Mouse (Mus musculus) cerebral cortex, adult 2 months (tissue): Measurements from ENCODE around the gene Wdr74.

Experiments
- WGBS: fragments of 180-500 bp; shearing (Covaris S2); methylation state at CpG from one replicate; pipeline ENCODE4 v1.1.7; 2018; 5-methylcytosine and 5-hydroxymethylcytosine counted together

Wdr74 gene

GRCm38 (mm10) chr19:8742176-8742575, 6.5 kb downstream of the Wdr74 start:
- 14% methylated on average over 14 of the region's 14 CpGs for WGBS

DNA sequence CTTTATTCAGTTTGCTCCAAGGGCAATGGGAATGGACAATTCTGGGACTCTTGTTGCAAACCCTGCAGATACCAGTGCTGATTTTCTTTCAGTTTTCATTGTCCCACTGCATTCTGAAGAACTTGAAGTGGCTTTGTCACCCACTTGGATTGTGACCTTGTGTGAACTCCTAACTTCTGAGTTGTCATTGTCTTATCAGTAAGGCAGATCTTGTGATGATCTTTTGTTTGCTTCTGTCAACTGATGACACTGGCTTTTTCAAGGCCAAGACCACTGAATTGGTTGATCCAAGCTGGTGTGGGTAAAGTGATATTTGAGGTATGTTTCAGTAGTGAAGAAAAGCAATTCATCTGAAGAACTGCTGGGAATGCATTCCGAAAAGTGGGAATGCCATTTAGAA, 9.8 kb downstream of the Wdr74 start:
- 97% methylated on average over 1 of the region's 1 CpGs for WGBS

DNA sequence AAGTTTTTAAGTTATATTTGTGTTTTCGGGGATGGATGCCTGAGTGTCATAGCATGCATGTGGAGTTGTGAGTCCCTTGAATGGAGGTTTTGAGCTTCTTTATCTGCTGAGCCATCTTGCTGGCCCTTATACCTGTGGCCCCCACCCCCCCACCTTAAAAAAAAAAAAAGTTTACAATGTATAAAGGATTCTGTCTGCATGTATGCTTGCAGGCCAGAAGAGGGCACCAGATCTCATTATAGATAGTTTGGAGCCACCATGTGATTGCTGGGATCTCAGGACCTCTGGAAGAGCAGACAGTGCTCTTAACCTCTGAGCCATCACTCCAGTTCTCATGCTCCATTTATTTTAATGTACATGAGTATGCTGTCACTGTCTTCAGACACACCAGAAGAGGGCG, 11.7 kb downstream of the Wdr74 start:
- 66% methylated on average over 2 of the region's 2 CpGs for WGBS

GRCm38 (mm10) chr19:8755652-8756051, 20.0 kb downstream of the Wdr74 start:
- WGBS, result 68% methylated on average over 3 of the region's 3 CpGs

DNA sequence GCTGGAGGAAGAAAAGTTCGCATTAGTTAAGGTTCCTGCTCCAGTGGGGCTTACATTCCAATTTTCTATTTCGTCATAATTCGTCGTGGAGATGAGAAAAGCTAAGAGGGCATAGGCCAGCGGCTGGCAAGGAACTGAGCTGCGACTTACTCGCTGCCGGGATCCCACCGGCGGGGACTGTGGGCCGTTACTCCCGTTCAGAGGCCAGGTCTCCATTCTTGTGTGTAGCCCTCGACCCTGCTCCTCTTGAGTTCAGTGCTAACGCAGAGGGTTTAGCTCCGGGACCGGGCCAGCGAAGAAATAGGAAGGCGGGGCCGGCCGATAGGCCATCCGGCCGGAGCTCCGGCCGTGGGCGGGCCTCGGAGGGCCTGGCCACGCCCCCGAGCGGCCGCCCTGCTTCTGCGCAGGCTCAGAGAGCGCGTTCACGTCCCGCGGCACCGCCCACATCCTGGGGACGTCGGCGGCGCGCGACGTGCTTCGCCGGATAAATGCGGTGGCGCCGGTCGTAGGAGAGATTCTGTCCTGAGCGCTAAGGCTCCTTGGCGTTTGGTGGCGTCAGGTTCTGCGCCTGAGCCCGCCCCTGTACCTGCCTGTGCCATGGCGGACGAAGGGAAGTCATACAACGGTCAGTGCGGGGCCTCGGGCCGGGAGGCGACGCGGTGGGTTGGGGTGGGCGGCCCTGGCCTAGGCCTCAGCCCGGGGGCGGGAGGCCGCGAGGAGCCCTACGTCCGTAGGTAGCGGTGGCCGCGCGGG, 21.2 kb downstream of the Wdr74 start, which contains the start of gene Nxf1:
TSS of gene Nxf1 (plus strand) at position 439 of the 753 bp plus-strand sequence.
- under 1% methylated on average over 75 of the region's 75 CpGs for WGBS

- under 1% methylated on average over 14 of the region's 14 CpGs for WGBS
Measured at GRCm38 (mm10) chr19:8757471-8757998, 21.9 kb downstream of the Wdr74 start.

DNA sequence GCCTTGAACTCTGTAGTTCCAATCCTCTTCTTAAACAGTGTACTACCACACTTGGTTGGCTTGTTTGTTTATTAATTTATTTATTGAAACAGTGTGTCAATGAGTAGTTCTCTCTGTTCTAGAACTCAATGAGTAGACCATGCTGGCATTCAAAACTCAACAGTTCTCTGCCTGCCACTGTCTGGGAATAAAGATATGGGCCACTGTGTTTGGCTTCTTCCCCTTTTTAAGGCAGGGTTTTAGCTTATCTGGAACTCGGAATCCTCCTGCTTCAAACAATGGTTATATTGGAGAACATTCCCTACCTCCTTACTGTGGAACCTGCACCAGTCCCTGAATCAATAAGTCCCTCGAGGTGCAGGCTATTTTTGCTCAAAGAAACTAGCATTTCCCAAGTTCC, 23.3 kb downstream of the Wdr74 start:
- WGBS, result 81% methylated on average over 2 of the region's 2 CpGs

- WGBS, result 98% methylated on average over 2 of the region's 2 CpGs
Measured at GRCm38 (mm10) chr19:8760757-8761156, 25.1 kb downstream of the Wdr74 start.

- 68% methylated on average over 4 of the region's 4 CpGs for WGBS
Measured at GRCm38 (mm10) chr19:8763276-8763675, 27.6 kb downstream of the Wdr74 start.

DNA sequence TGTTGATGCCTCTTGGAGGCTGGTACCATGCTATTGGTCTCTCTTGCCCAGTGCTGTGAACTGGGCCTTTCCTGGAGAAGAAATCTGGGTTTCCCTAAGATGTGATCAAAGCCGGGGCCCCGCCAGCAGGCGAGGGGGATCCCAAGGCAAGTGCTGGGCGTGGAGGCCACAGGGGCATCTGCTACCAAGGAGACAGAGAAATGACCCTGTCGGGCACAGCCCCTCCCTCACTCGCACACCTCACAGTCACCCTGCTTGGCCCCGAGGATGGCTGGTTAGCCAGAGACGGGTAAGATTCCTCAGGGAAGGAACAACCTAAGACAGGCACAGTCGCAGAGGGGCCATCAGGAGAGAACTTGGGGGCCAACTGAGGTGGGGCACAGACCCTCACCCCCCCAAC, 29.9 kb downstream of the Wdr74 start:
- WGBS, result 97% methylated on average over 9 of the region's 9 CpGs

GRCm38 (mm10) chr19:8770567-8771270, 35.1 kb downstream of the Wdr74 start, which contains the start of gene Tmem223:
Tmem223 (plus strand) TSS chr19:8770996.
- WGBS, result 14% methylated on average over 29 of the region's 29 CpGs

GRCm38 (mm10) chr19:8772996-8773395, 37.4 kb downstream of the Wdr74 start:
- 67% methylated on average over 5 of the region's 5 CpGs for WGBS

DNA sequence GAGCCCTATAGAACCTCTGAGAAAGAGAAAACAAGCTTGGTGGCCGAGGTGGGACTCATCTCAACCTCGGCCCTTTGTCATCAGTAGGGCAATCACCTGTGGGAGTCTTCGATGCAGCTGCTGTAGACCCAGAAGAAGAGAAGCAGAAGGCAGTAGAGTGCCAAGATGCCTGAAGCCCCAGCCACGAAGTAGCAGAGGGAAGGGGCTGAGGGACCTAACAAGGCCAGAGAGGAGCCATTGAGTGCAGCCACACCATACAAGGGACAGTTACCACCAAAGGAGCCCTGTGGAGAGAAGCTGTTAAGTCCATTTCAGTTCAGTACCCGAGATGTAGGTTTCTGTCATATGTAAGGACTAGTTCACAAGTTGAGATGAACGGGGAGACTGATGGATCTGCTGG, 37.8 kb downstream of the Wdr74 start:
- 47% methylated on average over 6 of the region's 6 CpGs for WGBS

GRCm38 (mm10) chr19:8774086-8774835, 38.6 kb downstream of the Wdr74 start, which contains the start of gene Tmem179b:
Tmem179b (minus strand) TSS chr19:8774467.
- WGBS, result under 1% methylated on average over 68 of the region's 68 CpGs

- WGBS, result 3% methylated on average over 20 of the region's 20 CpGs
Measured at GRCm38 (mm10) chr19:8774951-8775421, 39.4 kb downstream of the Wdr74 start.

GRCm38 (mm10) chr19:8786008-8786781, 50.6 kb downstream of the Wdr74 start, which contains the start of gene Taf6l:
Taf6l (minus strand) TSS chr19:8786417.
- WGBS, result under 1% methylated on average over 32 of the region's 32 CpGs

GRCm38 (mm10) chr19:8788521-8788920, 52.9 kb downstream of the Wdr74 start:
- WGBS, result 20% methylated on average over 3 of the region's 3 CpGs

- WGBS, result 28% methylated on average over 1 of the region's 1 CpGs
Measured at GRCm38 (mm10) chr19:8789171-8789570, 53.5 kb downstream of the Wdr74 start.

DNA sequence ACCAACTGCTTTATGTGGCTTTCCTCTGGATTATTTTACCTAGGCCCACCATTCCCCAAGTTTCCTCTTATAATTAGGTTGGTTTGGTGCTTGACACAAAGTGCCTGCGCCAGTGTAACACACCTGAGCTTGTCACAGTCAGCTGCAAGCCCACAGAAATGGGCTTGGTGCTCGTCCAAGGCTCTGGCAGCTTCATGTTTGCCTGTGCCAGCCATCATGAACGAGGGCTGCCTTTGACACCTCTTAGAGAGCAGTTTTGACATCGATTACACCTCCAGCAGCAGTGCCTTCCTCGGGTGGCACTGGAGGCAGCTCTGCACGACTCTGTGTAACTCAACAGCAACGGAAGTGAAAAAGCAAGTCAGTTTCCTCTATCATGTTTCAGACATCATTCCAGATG, 54.5 kb downstream of the Wdr74 start:
- WGBS, result 54% methylated on average over 7 of the region's 7 CpGs
